Mouse (Mus musculus) spleen, adult 2 months (tissue): ENCODE measurements around the gene Gm5142. TPM values are rescaled to one million over a fixed set of nuclear protein-coding genes. Genes with fewer than 3 reads are reported as not detected.

Source experiments
- DNase-seq, 2 experiments: peaks; one replicate each; pipeline versions ENCODE4 v3.0.0 to v3.0.0-alpha.2; 2012 to 2021; ENCODE audit warnings: low spot score in 2 of 2, low read depth in 1 of 2
- H3K27ac ChIP-seq: fragments of 200-500 bp; 2 replicates; pipeline ENCODE4 v1.5.1; 2012; ENCODE audit warnings: low read length, inconsistent platforms; ENCODE audit not compliant: insufficient read depth
- H3K27me3 ChIP-seq: fragments of 200-500 bp; 2 replicates; pipeline ENCODE4 v1.6.1; 2012; ENCODE audit warnings: mild to moderate bottlenecking, moderate library complexity, low read length, inconsistent platforms; ENCODE audit not compliant: control insufficient read depth, insufficient read depth
- H3K36me3 ChIP-seq: fragments of 200-500 bp; 2 replicates; pipeline ENCODE4 v1.6.1; 2012; ENCODE audit warnings: mild to moderate bottlenecking, low read length, inconsistent platforms; ENCODE audit not compliant: control insufficient read depth, insufficient read depth
- H3K4me1 ChIP-seq: fragments of 200-500 bp; 2 replicates; pipeline ENCODE4 v1.6.1; 2011; ENCODE audit warnings: inconsistent platforms; ENCODE audit not compliant: control insufficient read depth, insufficient read depth, insufficient read length
- H3K4me3 ChIP-seq: fragments of 200-500 bp; 2 replicates; pipeline ENCODE4 v1.5.1; 2011; ENCODE audit warnings: mild to moderate bottlenecking, inconsistent platforms; ENCODE audit not compliant: insufficient read depth, insufficient read length; ENCODE audit errors: extremely low read depth
- CTCF ChIP-seq: fragments of 200-500 bp; IDR thresholded peaks from 2 replicates; pipeline ENCODE4 v1.5.1; 2011; ENCODE audit warnings: mild to moderate bottlenecking, inconsistent platforms; ENCODE audit not compliant: insufficient read depth, insufficient read length, insufficient replicate concordance; ENCODE audit errors: extremely low read depth
- POLR2A ChIP-seq: fragments of 200-500 bp; IDR thresholded peaks from 2 replicates; pipeline ENCODE4 v1.6.1; 2011; ENCODE audit warnings: low read depth, low read length, inconsistent platforms
- WGBS: fragments of 180-500 bp; shearing (Covaris S2); methylation state at CpG from one replicate; pipeline ENCODE4 v1.1.7; 2018; 5-methylcytosine and 5-hydroxymethylcytosine counted together
- polyA plus RNA-seq: library from polyadenylated mRNA; depleted of rRNA; stranded (reverse); fragments of >200 nt; gene quantifications from 2 replicates; pipeline ENCODE4 v1.2.3, GENCODE M21; 2012; rRNA removed

Gene Gm5142
- not detected in 2 replicates for polyA plus RNA-seq

DNA sequence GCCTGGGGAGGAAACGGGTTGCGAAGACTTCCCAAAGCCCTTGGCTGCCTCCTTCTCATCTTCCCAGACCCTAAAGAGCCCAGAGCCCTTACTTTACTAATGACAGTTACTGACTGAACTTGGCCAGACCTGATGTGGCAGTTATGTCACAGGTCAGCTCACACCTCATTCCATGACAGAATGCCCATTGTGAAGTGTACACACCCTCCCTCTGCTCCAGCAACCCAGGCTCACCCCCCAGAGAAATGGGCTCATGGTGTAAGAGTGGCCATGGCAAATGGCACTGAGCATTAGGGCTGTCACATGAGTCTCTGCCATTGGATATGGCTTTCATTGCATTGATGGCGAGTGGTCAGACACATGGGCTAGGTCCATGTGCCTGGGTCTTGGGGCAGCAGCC lies at the start of gene Gm5142:
Gene Gm5142 (minus strand): TSS at position 101 of the 400 bp plus-strand sequence.
- Histone ChIP-seq H3K4me1 (no peaks in the 10 kb centered on the region), H3K27me3 (no peaks in the 10 kb centered on the region), H3K27ac (no peak within 1 kb of the TSS), H3K36me3 (no peaks in the 10 kb centered on the region), H3K4me3 (no peak within 1 kb of the TSS)
- no peak for DNase-seq
- 93% methylated on average over 3 of the region's 3 CpGs for WGBS
- TF ChIP-seq CTCF (no peak), POLR2A (no peak)

DNA sequence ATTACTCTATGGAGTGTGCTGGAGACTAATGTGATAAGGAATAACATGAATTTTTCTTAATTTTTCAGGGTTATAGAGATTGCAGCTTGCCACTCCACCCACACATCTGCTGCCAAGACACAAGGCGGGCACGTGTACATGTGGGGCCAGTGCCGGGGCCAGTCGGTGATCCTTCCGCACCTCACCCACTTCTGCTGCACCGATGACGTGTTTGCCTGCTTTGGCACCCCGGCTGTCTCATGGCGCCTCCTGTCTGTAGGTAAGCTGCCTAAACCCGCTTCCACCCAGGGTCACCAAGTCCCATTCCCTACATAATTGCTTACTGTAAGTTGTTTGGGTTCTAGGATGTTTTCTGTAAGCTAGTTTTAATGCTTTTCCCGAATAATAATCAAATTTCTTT lies 47.7 kb upstream of the Gm5142 start:
- no peaks in the 10 kb centered on the region for H3K27me3 ChIP-seq
- 94% methylated on average over 11 of the region's 11 CpGs for WGBS
- DNase-seq: no peak
- H3K4me1 ChIP-seq: no peaks in the 10 kb centered on the region
- H3K4me3 ChIP-seq: no peak overlapping the region
- TF ChIP-seq POLR2A (no peak), CTCF (no peak)
- H3K27ac ChIP-seq: no peak overlapping the region
- peaks cover 28% of the 10 kb centered on the region for H3K36me3 ChIP-seq

DNA sequence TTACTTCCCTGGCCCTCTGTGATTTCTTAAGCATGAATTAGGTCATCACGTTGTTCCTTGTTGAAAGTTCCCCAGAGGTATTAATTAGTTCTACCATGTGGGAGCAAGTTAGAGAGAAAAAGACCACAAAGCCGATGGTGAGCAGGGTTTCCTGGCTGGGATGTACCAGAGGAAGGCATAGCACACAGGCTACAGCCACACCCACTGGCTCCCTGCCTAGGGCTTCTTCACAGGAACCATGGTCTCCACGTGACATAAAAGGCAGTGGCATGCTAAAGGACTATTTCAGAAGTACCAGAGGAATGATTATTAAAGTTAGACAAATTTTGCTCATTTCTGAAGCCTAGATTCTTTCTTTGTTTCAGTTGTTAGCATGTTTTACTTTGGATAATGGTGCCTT lies 40.7 kb upstream of the Gm5142 start:
- Histone ChIP-seq H3K4me1 (no peaks in the 10 kb centered on the region), H3K27me3 (no peaks in the 10 kb centered on the region), H3K36me3 (peaks cover 12% of the 10 kb centered on the region), H3K4me3 (no peak overlapping the region), H3K27ac (no peak overlapping the region)
- TF ChIP-seq CTCF (no peak), POLR2A (no peak)
- DNase-seq: no peak
- WGBS: 56% methylated on average over 3 of the region's 3 CpGs

DNA sequence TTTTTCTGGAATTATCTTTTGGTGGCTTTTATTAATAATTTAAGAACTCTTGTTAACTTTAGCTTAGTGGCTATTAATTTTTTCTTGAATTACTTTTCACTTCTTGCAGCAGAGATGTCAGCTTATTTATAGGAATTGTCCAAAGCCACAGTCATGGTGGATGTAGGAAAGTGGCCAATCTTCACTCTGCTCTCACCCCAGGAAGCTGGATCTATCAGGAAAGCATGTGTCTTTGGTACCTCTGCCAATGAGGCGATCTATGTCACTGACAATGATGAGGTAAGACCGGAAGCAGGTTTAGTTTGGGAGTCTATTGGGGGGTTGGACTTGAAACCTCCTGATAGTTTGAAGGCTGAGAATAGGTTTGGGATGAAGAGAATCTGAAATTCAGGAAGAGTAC lies 31.3 kb upstream of the Gm5142 start:
- peaks cover 3% of the 10 kb centered on the region; the same call in 1 of the 2 replicates for H3K36me3 ChIP-seq
- H3K27me3 ChIP-seq: no peaks in the 10 kb centered on the region
- H3K4me1 ChIP-seq: no peaks in the 10 kb centered on the region
- H3K27ac ChIP-seq: no peak overlapping the region
- H3K4me3 ChIP-seq: no peak overlapping the region
- WGBS: 95% methylated on average over 2 of the region's 2 CpGs
- TF ChIP-seq CTCF: no peak
- no peak for TF ChIP-seq POLR2A
- no peak for DNase-seq

DNA sequence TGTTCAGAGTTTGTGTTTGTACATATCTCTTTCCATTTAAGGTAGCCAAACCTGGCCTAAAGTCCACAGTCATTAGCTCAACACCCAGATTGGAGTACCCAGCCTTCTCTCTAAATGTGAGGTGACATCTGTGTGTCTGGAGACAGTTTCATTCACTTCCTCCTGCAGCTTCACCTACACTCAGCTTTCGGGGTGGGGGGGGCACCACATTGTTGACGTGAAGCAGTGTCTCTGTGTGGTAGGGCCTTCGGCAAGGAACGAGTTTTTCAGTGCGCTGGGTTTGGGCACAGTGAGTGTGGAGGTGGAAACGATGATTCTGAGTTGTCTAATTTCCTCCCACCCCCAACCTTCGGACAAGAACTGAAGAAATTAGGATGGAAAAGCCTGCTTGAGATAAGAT lies 30.5 kb upstream of the Gm5142 start:
- peaks cover 3% of the 10 kb centered on the region; the same call in 1 of the 2 replicates for H3K36me3 ChIP-seq
- DNase-seq: no peak
- H3K4me1 ChIP-seq: no peaks in the 10 kb centered on the region
- TF ChIP-seq CTCF (no peak), POLR2A (no peak)
- H3K27ac ChIP-seq: no peak overlapping the region
- H3K4me3 ChIP-seq: no peak overlapping the region
- no peaks in the 10 kb centered on the region for H3K27me3 ChIP-seq
- WGBS: 89% methylated on average over 7 of the region's 7 CpGs

DNA sequence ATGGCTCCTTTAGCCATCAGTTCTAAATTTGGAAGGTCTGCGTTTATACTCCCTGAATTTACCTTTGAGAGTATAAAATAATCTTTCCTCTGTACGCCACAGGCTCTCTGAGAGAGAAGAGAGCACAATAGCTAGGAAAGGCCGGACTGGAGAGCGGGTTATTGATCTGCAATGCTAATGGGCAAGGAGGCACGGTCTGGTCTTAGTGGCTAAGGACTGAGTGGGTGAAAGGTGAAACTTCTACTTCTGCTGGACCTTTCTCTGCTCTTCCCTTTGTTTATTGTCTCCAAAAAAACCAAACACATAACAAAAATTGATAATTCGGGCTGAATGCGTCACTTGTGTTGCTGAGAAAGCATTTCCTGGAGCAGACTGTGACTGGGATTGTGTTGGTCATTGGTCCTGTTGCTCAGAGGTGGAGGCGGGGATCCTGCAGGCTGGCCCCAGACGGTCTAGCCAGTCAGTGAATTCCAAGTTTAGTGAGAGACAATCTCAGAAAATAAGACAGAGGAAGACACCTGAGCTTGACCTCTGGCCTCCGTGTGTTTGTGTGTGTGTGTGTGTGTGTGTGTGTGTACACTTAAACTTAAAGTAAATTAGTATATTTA lies 27.5 kb upstream of the Gm5142 start:
- Histone ChIP-seq H3K27ac (no peak overlapping the region), H3K36me3 (0 out of 2 replicates have a peak, but pooled peaks cover under 1% of the 10 kb centered on the region), H3K27me3 (no peaks in the 10 kb centered on the region), H3K4me3 (no peak overlapping the region), H3K4me1 (no peaks in the 10 kb centered on the region)
- TF ChIP-seq POLR2A (no peak), CTCF (no peak)
- WGBS: 93% methylated on average over 10 of the region's 10 CpGs
- DNase-seq: no peak

DNA sequence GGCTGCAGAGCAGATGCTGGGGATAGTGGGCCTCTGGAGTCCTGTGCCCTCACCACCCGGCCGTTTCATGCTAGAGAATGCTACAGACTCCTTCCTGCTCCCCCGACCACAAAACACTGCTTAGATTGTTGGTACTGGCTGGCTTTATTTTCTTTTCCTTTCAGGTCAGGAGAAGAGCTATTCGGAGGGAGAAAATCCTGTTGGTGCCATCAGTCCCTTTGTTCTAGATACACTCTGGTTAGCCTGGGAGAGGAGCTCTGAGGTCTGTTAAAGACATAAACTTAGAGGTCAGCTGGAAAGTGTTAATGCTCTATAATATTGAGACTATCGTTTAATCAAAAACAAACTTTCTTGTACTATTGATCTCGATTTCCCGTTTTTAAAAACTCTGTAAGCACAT lies 26.9 kb upstream of the Gm5142 start:
- H3K27ac ChIP-seq: no peak overlapping the region
- H3K27me3 ChIP-seq: no peaks in the 10 kb centered on the region
- H3K36me3 ChIP-seq: no peaks in the 10 kb centered on the region
- H3K4me1 ChIP-seq: no peaks in the 10 kb centered on the region
- TF ChIP-seq CTCF (no peak), POLR2A (no peak)
- H3K4me3 ChIP-seq: no peak overlapping the region
- DNase-seq: no peak
- 72% methylated on average over 7 of the region's 7 CpGs for WGBS
